Mouse (Mus musculus): Measurements from ENCODE around the gene Mmgt1.

Gene Mmgt1

DNA sequence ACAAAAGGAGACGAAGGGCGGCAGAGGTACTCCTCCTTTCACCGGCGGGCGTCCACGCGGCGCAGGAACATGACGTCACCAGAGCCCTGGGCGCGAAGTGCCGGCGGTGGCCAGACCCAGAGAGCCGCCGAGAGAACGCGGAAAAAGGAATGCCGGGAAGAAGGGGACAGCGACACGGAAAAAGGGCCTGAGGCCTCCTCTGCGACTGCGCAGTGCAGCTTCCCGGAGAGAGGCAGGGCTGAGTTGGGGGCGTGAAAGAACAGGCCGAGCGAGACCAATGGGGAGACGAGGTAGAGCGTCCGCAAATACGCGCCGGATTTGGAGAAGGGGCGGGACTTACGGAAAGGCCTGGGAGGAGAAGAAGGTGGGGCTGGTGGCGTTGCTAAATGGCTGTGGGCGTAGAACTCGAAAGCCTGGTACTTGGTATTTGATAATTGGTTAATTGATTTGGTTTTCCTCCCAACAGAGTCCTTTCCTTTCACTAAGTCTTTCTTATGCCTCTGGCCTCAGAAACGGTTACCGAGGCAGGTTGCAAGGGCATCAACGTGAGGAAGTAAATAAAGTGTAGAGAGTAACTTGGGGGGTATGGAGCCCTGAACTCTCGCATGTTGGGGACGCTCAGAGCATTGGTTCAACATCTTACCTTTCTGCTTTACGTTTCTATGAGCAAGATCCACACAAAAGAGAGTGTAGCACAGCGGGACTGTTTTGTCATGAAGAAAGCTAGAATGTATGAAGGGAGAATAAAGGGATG, at the start of gene Mmgt1:
TSS of gene Mmgt1 (minus strand) at position 183 of the 754 bp plus-strand sequence.
- peak; percentile 76 for DNase-seq (ENCODE audit: low spot score)

DNA sequence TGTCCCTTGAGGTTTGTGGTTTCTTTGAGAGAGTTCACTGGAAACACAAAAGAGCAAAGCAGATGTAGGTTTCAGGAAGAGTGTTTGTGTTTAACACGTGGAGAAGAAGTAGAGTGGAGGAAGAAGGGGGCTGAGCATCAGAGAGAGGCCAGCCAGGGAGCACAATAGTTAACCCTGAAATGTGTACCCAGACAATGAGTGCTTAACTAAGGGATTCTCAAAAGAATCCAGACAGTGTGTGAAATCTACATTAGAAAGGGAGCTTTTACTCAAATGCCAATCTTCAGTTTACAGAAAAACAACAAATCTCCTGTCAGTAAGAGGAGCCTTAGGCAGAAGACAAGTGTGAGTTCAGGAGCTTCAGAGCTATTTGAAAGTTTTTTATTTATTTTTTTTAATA, 42.2 kb upstream of the Mmgt1 start:
- no peak for DNase-seq (ENCODE audit: low spot score)

GRCm38 (mm10) chrX:56636185-56636584, 38.3 kb upstream of the Mmgt1 start:
- no peak for DNase-seq (ENCODE audit: low spot score)

- DNase-seq (ENCODE audit: low spot score): no peak
Observed at GRCm38 (mm10) chrX:56615236-56615635, 17.4 kb upstream of the Mmgt1 start.

DNA sequence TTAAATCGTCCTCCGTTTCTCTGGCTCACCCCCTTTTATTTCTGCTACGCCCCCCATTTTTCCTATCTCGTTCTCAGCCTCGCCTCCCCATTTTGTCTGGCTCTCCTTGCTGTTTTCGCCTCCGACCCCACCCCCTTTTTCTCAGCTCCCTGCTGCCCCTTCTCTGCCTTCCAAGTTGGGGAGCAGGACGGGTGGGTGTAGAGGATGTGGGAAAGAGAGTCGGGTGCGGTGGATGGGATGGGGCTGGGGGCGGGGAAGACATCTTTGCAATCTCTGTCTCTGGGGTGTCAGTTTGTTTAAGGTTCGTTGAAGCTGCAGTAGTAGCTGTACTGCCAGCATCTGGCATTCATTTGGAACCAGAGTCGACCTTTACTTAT, 12.4 kb upstream of the Mmgt1 start:
- no peak for DNase-seq (ENCODE audit: low spot score)

- DNase-seq (ENCODE audit: low spot score): no peak
Observed at GRCm38 (mm10) chrX:56609623-56610317, 11.9 kb upstream of the Mmgt1 start, which contains the start of gene Slc9a6. Slc9a6 (plus strand) TSS chrX:56609757.

- no peak for DNase-seq (ENCODE audit: low spot score)
Observed at GRCm38 (mm10) chrX:56609285-56609622, 11.4 kb upstream of the Mmgt1 start.

GRCm38 (mm10) chrX:56607032-56607710, 9.3 kb upstream of the Mmgt1 start:
- no peak for DNase-seq (ENCODE audit: low spot score)

GRCm38 (mm10) chrX:56606536-56606935, 8.7 kb upstream of the Mmgt1 start:
- no peak for DNase-seq (ENCODE audit: low spot score)

GRCm38 (mm10) chrX:56597219-56597886, 516 bp downstream of the Mmgt1 start:
- DNase-seq (ENCODE audit: low spot score): no peak

DNA sequence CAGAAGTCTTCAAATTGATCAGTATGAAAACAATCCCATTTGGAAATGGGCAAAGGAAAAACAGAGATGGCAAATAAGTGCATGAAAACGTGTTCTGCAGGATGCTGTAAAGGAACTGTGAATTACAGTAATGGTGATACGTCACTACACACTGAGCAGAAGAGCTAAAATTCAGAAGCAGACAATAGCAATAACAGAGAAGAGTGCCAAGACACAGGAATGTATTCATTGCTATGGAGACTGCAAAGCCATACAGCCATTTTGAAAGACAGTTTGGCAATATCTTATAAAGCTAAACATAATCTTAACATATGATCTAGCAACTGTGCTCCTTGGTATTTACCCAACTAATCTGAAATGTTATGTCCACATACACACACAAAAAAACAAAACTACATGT, 19.7 kb downstream of the Mmgt1 start:
- DNase-seq (ENCODE audit: low spot score): no peak

DNA sequence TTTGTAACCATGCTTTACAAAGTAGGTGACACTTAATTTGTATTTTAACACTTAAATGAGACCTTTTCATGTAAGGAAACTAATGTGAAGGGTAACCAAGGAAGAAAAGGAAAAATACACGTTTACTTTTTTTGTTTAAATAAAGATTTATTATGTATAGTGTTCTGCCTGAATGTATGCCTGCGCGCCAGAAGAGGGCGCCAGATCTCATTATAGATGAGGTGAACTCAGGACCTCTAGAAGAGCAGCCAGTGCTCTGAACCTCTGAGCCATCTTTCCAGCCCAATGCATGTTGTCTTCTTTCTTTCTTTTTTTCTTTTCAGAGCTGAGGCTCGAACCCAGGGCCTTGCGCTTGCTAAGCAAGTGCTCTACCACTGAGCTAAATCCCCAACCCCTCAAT, 25.4 kb downstream of the Mmgt1 start:
- no peak for DNase-seq (ENCODE audit: low spot score)

DNA sequence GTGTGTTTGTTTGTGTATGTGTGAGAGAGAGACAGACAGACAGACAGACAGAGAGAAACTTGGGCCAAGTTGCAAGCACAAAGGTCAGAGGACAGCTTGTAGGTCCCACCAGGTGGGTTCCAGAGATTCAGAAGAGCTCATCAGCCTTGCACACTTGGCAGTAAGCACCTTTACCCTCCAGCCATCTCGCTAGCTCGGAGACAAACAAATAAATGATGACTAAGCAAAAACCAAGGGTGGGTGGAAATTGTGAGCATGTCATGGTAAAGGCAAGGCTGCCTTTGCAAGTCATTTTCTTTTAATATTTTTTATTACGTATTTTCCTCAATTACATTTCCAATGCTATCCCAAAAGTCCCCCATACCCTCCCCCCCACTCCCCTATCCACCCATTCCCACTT, 44.3 kb downstream of the Mmgt1 start:
- DNase-seq (ENCODE audit: low spot score): no peak

GRCm38 (mm10) chrX:56549506-56549905, 48.4 kb downstream of the Mmgt1 start, which contains the start of gene Gm648:
Gm648 (minus strand) TSS chrX:56549606.
- no peak for DNase-seq (ENCODE audit: low spot score)

- no peak for DNase-seq (ENCODE audit: low spot score)
Observed at GRCm38 (mm10) chrX:56537162-56537561, 60.7 kb downstream of the Mmgt1 start.

Data from layer of hippocampus, adult 9-10 months (tissue).